Mouse (Mus musculus): ENCODE measurements around the gene Ifrd2.

DNA sequence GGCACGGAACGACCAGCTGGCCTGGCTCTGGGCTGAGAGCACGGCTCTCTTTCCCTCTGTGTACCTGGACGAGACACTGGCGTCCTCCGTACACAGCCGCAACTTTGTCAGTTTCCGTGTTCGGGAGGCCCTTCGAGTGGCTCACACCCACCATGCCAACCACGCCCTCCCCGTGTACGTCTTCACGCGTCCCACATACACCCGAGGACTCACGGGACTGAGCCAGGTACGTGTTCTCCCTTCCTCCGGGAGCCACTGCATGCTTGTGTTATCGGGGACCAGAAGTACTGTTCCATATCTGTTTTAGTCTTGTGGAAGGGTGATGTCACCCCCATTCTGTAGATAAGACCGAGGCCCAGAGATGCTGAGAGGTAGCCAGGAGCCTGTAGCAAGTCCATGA lies 16.6 kb upstream of the Ifrd2 start:
- TF ChIP-seq CTCF (IDR thresholded peaks at IDR 0.05; ENCODE audit: borderline replicate concordance, control insufficient read depth, extremely low read depth, insufficient read depth, low read length, poor library complexity) (no peak), POLR2A (IDR thresholded peaks at IDR 0.05; ENCODE audit: control insufficient read depth, extremely low read depth, insufficient read depth, low read length, poor library complexity) (no peak)

All from thymus, adult 2 months (tissue).